Mouse (Mus musculus): Measurements from ENCODE around the gene Igfn1. TPM values are rescaled to one million over a fixed set of nuclear protein-coding genes. Genes with fewer than 3 reads are reported as not detected.
A peak's percentile ranks its signal among the peaks of the same experiment; 100 is the strongest.

Gene Igfn1
- polyA plus RNA-seq, 1 experiment from 2014 or later: not detected

DNA sequence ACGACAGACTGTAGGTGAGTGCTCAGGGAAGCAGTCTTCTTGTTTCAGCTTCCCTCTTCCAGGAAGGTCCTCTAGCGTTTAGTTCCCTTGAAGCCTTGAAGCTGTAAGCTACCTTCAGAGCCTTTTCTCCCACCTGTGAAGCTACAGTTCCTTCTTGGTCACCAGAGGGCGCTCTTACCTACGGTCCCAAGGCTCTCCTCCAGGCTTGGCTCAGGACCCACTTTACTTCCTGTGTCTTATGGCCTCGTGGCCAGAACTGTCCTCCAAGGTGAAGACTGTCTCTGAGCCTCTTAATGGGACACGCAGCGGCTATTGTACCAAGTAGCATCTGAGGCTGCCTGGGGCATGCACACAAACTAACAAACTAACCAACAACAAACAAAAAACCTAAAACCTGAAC is 60.4 kb downstream of the Igfn1 start:
- no peak for ATAC-seq (ENCODE audit: low FRiP score)
- H3K27me3 ChIP-seq: peaks cover 15% of the 10 kb centered on the region
- 12% methylated on average over 7 of the region's 7 CpGs for WGBS
- no peaks in the 10 kb centered on the region for H3K36me3 ChIP-seq
- H3K9me3 ChIP-seq (replicated peaks): no peaks in the 10 kb centered on the region
- H3K27ac ChIP-seq: no peak overlapping the region
- H3K4me2 ChIP-seq (replicated peaks): no peak overlapping the region
- H3K9ac ChIP-seq: no peak overlapping the region
- H3K4me3 ChIP-seq: no peak overlapping the region
- 0 out of 2 replicates have a peak, but pooled peaks cover 5% of the 10 kb centered on the region for H3K4me1 ChIP-seq

- Histone ChIP-seq H3K4me1 (0 out of 2 replicates have a peak, but pooled peaks cover 5% of the 10 kb centered on the region), H3K27ac (no peak overlapping the region), H3K27me3 (peaks cover 15% of the 10 kb centered on the region), H3K4me3 (no peak overlapping the region), H3K4me2 (replicated peaks) (0 out of 2 replicates have a peak overlapping the region, but pooled peaks have one; percentile 22), H3K36me3 (no peaks in the 10 kb centered on the region), H3K9ac (no peak overlapping the region), H3K9me3 (replicated peaks) (no peaks in the 10 kb centered on the region)
- ATAC-seq (ENCODE audit: low FRiP score): peak; percentile 74; the same call in 1 of the 2 replicates
- 42% methylated on average over 12 of the region's 12 CpGs for WGBS
These were observed 61.4 kb downstream of the Igfn1 start for GRCm38 (mm10) chr1:135944526-135945259.

DNA sequence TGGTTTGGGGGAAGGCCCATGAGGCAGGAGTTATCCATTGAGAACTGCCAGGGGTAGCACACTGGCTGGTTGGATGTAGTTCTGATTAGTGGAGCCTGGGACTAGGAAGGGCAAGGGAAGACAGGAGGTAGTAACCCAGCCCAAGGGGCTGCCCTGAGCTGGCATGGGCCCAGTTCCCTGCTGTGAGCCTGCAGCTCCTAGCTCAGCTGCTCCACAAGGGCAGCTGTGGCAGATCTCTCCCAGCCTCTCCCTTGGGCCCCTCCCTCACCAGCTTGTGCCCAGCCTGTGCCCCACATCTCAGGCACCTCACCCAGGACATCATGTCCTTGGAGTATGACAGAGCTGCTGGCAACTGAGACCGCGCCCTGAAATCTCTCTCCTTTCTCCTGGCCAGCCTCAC is 62.4 kb downstream of the Igfn1 start:
- WGBS: 93% methylated on average over 2 of the region's 2 CpGs
- Histone ChIP-seq H3K27me3 (peaks cover 15% of the 10 kb centered on the region), H3K9me3 (replicated peaks) (no peaks in the 10 kb centered on the region), H3K4me3 (no peak overlapping the region), H3K27ac (no peak overlapping the region), H3K4me2 (replicated peaks) (no peak overlapping the region), H3K4me1 (0 out of 2 replicates have a peak, but pooled peaks cover 5% of the 10 kb centered on the region), H3K9ac (no peak overlapping the region), H3K36me3 (no peaks in the 10 kb centered on the region)
- no peak for ATAC-seq (ENCODE audit: low FRiP score)

DNA sequence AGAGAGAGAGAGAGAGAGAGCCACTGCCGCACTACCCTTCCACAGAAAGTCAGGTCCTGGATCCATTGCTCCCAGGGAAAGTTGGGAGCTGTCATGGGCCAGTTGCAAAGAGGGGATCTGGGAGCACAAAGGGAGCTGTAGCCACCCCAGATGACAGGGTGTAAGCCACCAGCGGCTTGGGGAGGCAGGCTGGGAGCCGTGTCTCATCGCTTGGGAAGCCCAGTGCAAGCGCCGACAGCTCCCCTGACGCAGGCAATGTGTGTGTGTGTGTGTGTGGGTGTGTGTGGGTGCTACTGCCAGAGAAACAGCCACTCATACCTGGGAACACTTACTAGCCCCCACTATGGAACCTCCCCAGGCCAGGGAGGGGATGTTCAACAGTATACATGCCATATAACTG is 64.0 kb downstream of the Igfn1 start:
- H3K9ac ChIP-seq: no peak overlapping the region
- no peak overlapping the region for H3K4me2 ChIP-seq (replicated peaks)
- peaks cover 15% of the 10 kb centered on the region for H3K27me3 ChIP-seq
- no peaks in the 10 kb centered on the region for H3K36me3 ChIP-seq
- no peaks in the 10 kb centered on the region for H3K9me3 ChIP-seq (replicated peaks)
- ATAC-seq (ENCODE audit: low FRiP score): no peak
- 33% methylated on average over 7 of the region's 7 CpGs for WGBS
- H3K4me1 ChIP-seq: 0 out of 2 replicates have a peak, but pooled peaks cover 5% of the 10 kb centered on the region
- no peak overlapping the region for H3K4me3 ChIP-seq
- no peak overlapping the region for H3K27ac ChIP-seq

- peaks cover 15% of the 10 kb centered on the region; the same call in 1 of the 2 replicates for H3K27me3 ChIP-seq
- ATAC-seq (ENCODE audit: low FRiP score): no peak
- H3K9ac ChIP-seq: no peak overlapping the region
- H3K36me3 ChIP-seq: no peaks in the 10 kb centered on the region
- H3K4me2 ChIP-seq (replicated peaks): no peak overlapping the region
- no peak overlapping the region for H3K27ac ChIP-seq
- H3K4me1 ChIP-seq: 0 out of 2 replicates have a peak, but pooled peaks cover 5% of the 10 kb centered on the region
- 77% methylated on average over 6 of the region's 6 CpGs for WGBS
- H3K9me3 ChIP-seq (replicated peaks): no peaks in the 10 kb centered on the region
- H3K4me3 ChIP-seq: no peak overlapping the region
These were observed 64.7 kb downstream of the Igfn1 start for GRCm38 (mm10) chr1:135941259-135942006.

- no peaks in the 10 kb centered on the region for H3K4me1 ChIP-seq
- H3K27ac ChIP-seq: no peak overlapping the region
- no peak overlapping the region for H3K4me3 ChIP-seq
- no peak overlapping the region for H3K9ac ChIP-seq
- no peaks in the 10 kb centered on the region for H3K36me3 ChIP-seq
- H3K27me3 ChIP-seq: no peaks in the 10 kb centered on the region
- no peaks in the 10 kb centered on the region for H3K9me3 ChIP-seq (replicated peaks)
- WGBS: 71% methylated on average over 1 of the region's 1 CpGs
- no peak overlapping the region for H3K4me2 ChIP-seq (replicated peaks)
- ATAC-seq (ENCODE audit: low FRiP score): no peak
These were observed 70.1 kb downstream of the Igfn1 start for GRCm38 (mm10) chr1:135936091-135936490.

DNA sequence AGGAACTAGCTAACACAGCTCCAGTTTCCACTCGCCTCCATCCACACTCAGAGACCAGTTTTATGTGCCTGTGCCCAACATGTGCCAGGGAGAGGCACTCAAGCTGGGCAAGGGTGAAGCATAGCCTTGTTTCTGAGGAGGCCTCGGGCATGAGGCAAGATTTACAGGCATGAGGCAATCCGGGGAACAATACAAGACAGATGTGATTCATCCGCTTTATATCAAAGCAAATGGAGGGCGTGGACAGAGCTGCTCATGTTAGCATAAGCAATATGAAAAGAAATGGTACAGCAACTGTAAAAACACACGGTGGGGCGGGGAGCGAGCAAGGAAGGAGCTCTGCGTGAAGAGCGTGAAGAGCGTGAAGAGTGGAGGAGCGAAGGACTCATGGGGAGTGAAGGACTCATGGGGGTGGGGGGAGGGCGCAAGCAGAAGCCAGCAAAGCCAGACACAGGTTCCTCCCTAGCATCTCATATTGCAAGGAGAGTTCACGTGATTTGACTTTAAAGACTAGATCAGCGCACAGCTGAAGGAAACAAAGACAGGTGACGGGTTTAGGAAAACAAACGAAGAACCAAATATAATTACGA is 72.3 kb downstream of the Igfn1 start:
- Histone ChIP-seq H3K9ac (no peak overlapping the region), H3K36me3 (no peaks in the 10 kb centered on the region), H3K4me2 (replicated peaks) (no peak overlapping the region), H3K9me3 (replicated peaks) (no peaks in the 10 kb centered on the region), H3K27ac (no peak overlapping the region), H3K4me1 (0 out of 2 replicates have a peak, but pooled peaks cover 4% of the 10 kb centered on the region), H3K27me3 (no peaks in the 10 kb centered on the region), H3K4me3 (no peak overlapping the region)
- no peak for ATAC-seq (ENCODE audit: low FRiP score)
- WGBS: 81% methylated on average over 18 of the region's 18 CpGs

GRCm38 (mm10) chr1:135929876-135930275 is 76.3 kb downstream of the Igfn1 start:
- Histone ChIP-seq H3K27ac (no peak overlapping the region), H3K9me3 (replicated peaks) (no peaks in the 10 kb centered on the region), H3K4me2 (replicated peaks) (no peak overlapping the region), H3K4me3 (no peak overlapping the region), H3K27me3 (0 out of 2 replicates have a peak, but pooled peaks cover 3% of the 10 kb centered on the region), H3K9ac (no peak overlapping the region), H3K4me1 (0 out of 2 replicates have a peak, but pooled peaks cover 4% of the 10 kb centered on the region), H3K36me3 (no peaks in the 10 kb centered on the region)
- 60% methylated on average over 3 of the region's 3 CpGs for WGBS
- no peak for ATAC-seq (ENCODE audit: low FRiP score)

DNA sequence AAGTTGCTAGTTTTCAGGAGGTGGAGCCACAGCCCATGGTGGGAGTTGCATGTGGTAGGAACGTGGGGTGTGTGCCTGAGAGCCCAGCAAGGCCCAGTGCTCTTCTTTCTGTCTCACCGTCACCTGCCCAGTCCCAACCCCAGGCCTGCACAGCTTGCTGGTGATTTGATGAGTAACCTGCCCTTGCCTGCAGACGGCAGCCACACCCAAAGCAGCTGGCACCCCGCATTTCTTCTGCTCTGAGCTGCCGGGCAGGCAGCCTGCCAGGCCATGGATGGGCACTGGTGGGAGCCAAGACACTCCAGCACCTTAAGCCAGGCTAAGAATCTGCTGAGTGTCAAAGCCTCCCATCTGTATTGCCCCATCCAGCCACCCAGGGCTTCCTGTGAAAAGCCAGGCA is 80.3 kb downstream of the Igfn1 start:
- H3K27me3 ChIP-seq: peaks cover 26% of the 10 kb centered on the region
- no peak overlapping the region for H3K4me2 ChIP-seq (replicated peaks)
- no peaks in the 10 kb centered on the region for H3K36me3 ChIP-seq
- H3K9me3 ChIP-seq (replicated peaks): no peaks in the 10 kb centered on the region
- 77% methylated on average over 5 of the region's 5 CpGs for WGBS
- ATAC-seq (ENCODE audit: low FRiP score): no peak
- no peak overlapping the region for H3K9ac ChIP-seq
- no peak overlapping the region for H3K4me3 ChIP-seq
- H3K27ac ChIP-seq: no peak overlapping the region
- H3K4me1 ChIP-seq: 0 out of 2 replicates have a peak, but pooled peaks cover 4% of the 10 kb centered on the region

GRCm38 (mm10) chr1:135924377-135924994 is 81.7 kb downstream of the Igfn1 start:
- Histone ChIP-seq H3K9ac (no peak overlapping the region), H3K27ac (no peak overlapping the region), H3K4me1 (no peaks in the 10 kb centered on the region), H3K4me2 (replicated peaks) (no peak overlapping the region), H3K36me3 (no peaks in the 10 kb centered on the region), H3K4me3 (no peak overlapping the region), H3K27me3 (peaks cover 39% of the 10 kb centered on the region), H3K9me3 (replicated peaks) (no peaks in the 10 kb centered on the region)
- WGBS: 72% methylated on average over 5 of the region's 5 CpGs
- no peak for ATAC-seq (ENCODE audit: low FRiP score)

- H3K4me3 ChIP-seq: no peak overlapping the region
- no peak overlapping the region for H3K27ac ChIP-seq
- H3K36me3 ChIP-seq: no peaks in the 10 kb centered on the region
- 78% methylated on average over 7 of the region's 7 CpGs for WGBS
- peaks cover 52% of the 10 kb centered on the region for H3K27me3 ChIP-seq
- H3K9ac ChIP-seq: no peak overlapping the region
- H3K9me3 ChIP-seq (replicated peaks): no peaks in the 10 kb centered on the region
- no peak overlapping the region for H3K4me2 ChIP-seq (replicated peaks)
- peaks cover 8% of the 10 kb centered on the region for H3K4me1 ChIP-seq
- no peak for ATAC-seq (ENCODE audit: low FRiP score)
These were observed 82.9 kb downstream of the Igfn1 start for GRCm38 (mm10) chr1:135923229-135923628.

Data from hindbrain, embryonic 12.5 days (tissue).